14 mouse cellular contexts compared by ENCODE assay signal in the genomic region with DNA sequence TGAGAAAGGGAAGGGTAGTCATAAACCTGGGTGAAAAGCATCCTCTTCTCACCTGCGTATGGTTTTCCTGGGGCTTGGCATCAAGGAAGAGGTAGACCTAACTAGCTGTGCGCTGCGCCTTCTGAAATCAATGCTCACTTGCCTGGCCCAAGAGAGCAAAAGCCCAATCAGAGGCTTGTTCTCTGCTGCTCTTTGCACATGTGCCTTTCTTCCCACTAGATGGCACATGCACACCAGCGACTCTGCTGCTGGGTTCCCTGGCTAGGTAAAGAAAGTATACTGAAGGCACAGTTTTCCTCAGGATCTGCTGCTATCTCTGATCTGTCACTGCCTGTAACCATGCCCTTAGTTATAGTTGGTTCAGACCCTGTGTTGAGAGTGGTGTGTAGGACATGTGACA.
DNase-seq lines count a peak whose midpoint lies in the region; ATAC-seq and TF ChIP-seq lines count a peak whose summit lies in the region.
"Had no signal": no experiment of that assay in that cellular context is flagged by ENCODE, and none has a peak within 500 bp of the region (broad histone marks: within the 10 kb centered on the region; RNA-seq: fewer than 3 reads in every experiment).

No protein-coding gene starts in this region.

- H3K36me3 ChIP-seq in hindbrain, postnatal 0 days (ENCODE audit: insufficient read depth, low read length) = no peaks in the 10 kb centered on the region; the same call in 1 of the 2 replicates
- no peaks in the 10 kb centered on the region for H3K36me3 ChIP-seq in hindbrain, embryonic 14.5 days (replicated peaks; ENCODE audit: control insufficient read depth, insufficient read depth)
- H3K36me3 ChIP-seq in midbrain, embryonic 14.5 days (ENCODE audit: control insufficient read depth, insufficient read depth, low read length) = no peaks in the 10 kb centered on the region
- H3K36me3 ChIP-seq in midbrain, embryonic 10.5 days = peaks cover 11% of the 10 kb centered on the region; the same call in 1 of the 2 replicates
- H3K36me3 ChIP-seq in neural tube, embryonic 15.5 days = no peaks in the 10 kb centered on the region
- H3K36me3 ChIP-seq: forebrain, embryonic 12.5 days had no signal

- DNase-seq in hindbrain, postnatal 0 days (ENCODE audit: low spot score) = peak; percentile 44
- no peak for DNase-seq in hindbrain, embryonic 14.5 days (ENCODE audit: low spot score)
- peak; percentile 58 for DNase-seq in midbrain, embryonic 14.5 days
- no peak for DNase-seq in midbrain, embryonic 10.5 days (ENCODE audit: low spot score)
- peak; percentile 23 for DNase-seq in ZHBTc4 (ENCODE audit: low read depth, low spot score)
- DNase-seq in B cell, adult 2 months = no peak
- no peak for DNase-seq in right cerebral cortex, postnatal 4 days
- DNase-seq: cerebellum, adult 18-20 months; kidney, adult 9 months had no signal

- H3K9me3 ChIP-seq in hindbrain, postnatal 0 days (ENCODE audit: low read length) = no peaks in the 10 kb centered on the region
- H3K9me3 ChIP-seq in hindbrain, embryonic 14.5 days (ENCODE audit: control insufficient read depth, low read length) = no peaks in the 10 kb centered on the region
- H3K9me3 ChIP-seq in midbrain, embryonic 14.5 days (ENCODE audit: control insufficient read depth, low read length) = no peaks in the 10 kb centered on the region
- H3K9me3 ChIP-seq in midbrain, embryonic 10.5 days (replicated peaks) = no peaks in the 10 kb centered on the region
- no peaks in the 10 kb centered on the region for H3K9me3 ChIP-seq in neural tube, embryonic 15.5 days (replicated peaks)
- H3K9me3 ChIP-seq: forebrain, embryonic 12.5 days; heart, embryonic 12.5 days; limb, embryonic 13.5 days had no signal

- H3K27me3 ChIP-seq in hindbrain, postnatal 0 days (ENCODE audit: insufficient read depth, low read length) = no peaks in the 10 kb centered on the region
- no peaks in the 10 kb centered on the region for H3K27me3 ChIP-seq in hindbrain, embryonic 14.5 days (ENCODE audit: control insufficient read depth, insufficient read depth, low read length)
- H3K27me3 ChIP-seq in midbrain, embryonic 14.5 days (ENCODE audit: control insufficient read depth, insufficient read depth, low read length) = no peaks in the 10 kb centered on the region
- no peaks in the 10 kb centered on the region for H3K27me3 ChIP-seq in midbrain, embryonic 10.5 days (ENCODE audit: low read depth, poor library complexity, severe bottlenecking)
- H3K27me3 ChIP-seq in neural tube, embryonic 15.5 days (replicated peaks) = no peaks in the 10 kb centered on the region
- H3K27me3 ChIP-seq: forebrain, embryonic 12.5 days; heart, embryonic 12.5 days; limb, embryonic 13.5 days had no signal

- H3K4me2 ChIP-seq in hindbrain, postnatal 0 days (ENCODE audit: low read depth, low read length) = no peak overlapping the region
- H3K4me2 ChIP-seq in hindbrain, embryonic 14.5 days (replicated peaks) = no peak overlapping the region
- H3K4me2 ChIP-seq in midbrain, embryonic 14.5 days (ENCODE audit: low read length) = no peak overlapping the region
- no peak overlapping the region for H3K4me2 ChIP-seq in neural tube, embryonic 15.5 days
- H3K4me2 ChIP-seq: forebrain, embryonic 12.5 days; heart, embryonic 12.5 days; limb, embryonic 13.5 days had no signal

- no peaks in the 10 kb centered on the region for H3K4me1 ChIP-seq in hindbrain, postnatal 0 days (ENCODE audit: insufficient read depth, low read length)
- no peaks in the 10 kb centered on the region for H3K4me1 ChIP-seq in hindbrain, embryonic 14.5 days (replicated peaks; ENCODE audit: control insufficient read depth, insufficient read depth, low read length)
- no peaks in the 10 kb centered on the region for H3K4me1 ChIP-seq in midbrain, embryonic 14.5 days (ENCODE audit: control insufficient read depth, insufficient read depth, low read length)
- H3K4me1 ChIP-seq in midbrain, embryonic 10.5 days = no peaks in the 10 kb centered on the region
- H3K4me1 ChIP-seq in neural tube, embryonic 15.5 days = no peaks in the 10 kb centered on the region
- H3K4me1 ChIP-seq: forebrain, embryonic 12.5 days; heart, embryonic 12.5 days; limb, embryonic 13.5 days had no signal

- no peak overlapping the region for H3K27ac ChIP-seq in hindbrain, postnatal 0 days
- no peak overlapping the region for H3K27ac ChIP-seq in hindbrain, embryonic 14.5 days
- H3K27ac ChIP-seq in midbrain, embryonic 14.5 days (replicated peaks; ENCODE audit: low read depth, low read length) = no peak overlapping the region
- H3K27ac ChIP-seq in midbrain, embryonic 10.5 days (replicated peaks) = no peak overlapping the region
- no peak overlapping the region for H3K27ac ChIP-seq in neural tube, embryonic 15.5 days (replicated peaks)
- H3K27ac ChIP-seq: forebrain, embryonic 12.5 days; limb, embryonic 13.5 days had no signal

- WGBS in hindbrain, postnatal 0 days = 83% methylated on average over 4 of the region's 4 CpGs
- 90% methylated on average over 4 of the region's 4 CpGs for WGBS in hindbrain, embryonic 14.5 days
- 82% methylated on average over 4 of the region's 4 CpGs for WGBS in midbrain, embryonic 14.5 days
- WGBS in midbrain, embryonic 10.5 days = 87% methylated on average over 4 of the region's 4 CpGs
- 89% methylated on average over 4 of the region's 4 CpGs for WGBS in neural tube, embryonic 15.5 days

- peak; percentile 65 for TF ChIP-seq CTCF in hindbrain, postnatal 0 days (IDR thresholded peaks at IDR 0.05; ENCODE audit: low read depth)

- H3K9ac ChIP-seq in hindbrain, postnatal 0 days (replicated peaks; ENCODE audit: low read length) = no peak overlapping the region
- H3K9ac ChIP-seq in hindbrain, embryonic 14.5 days = no peak overlapping the region
- no peak overlapping the region for H3K9ac ChIP-seq in midbrain, embryonic 14.5 days (replicated peaks; ENCODE audit: low read length)
- H3K9ac ChIP-seq in neural tube, embryonic 15.5 days (replicated peaks) = no peak overlapping the region
- H3K9ac ChIP-seq: forebrain, embryonic 12.5 days; heart, embryonic 12.5 days; limb, embryonic 13.5 days had no signal

- ATAC-seq in hindbrain, postnatal 0 days = no peak
- no peak for ATAC-seq in hindbrain, embryonic 14.5 days (ENCODE audit: low FRiP score)
- ATAC-seq in midbrain, embryonic 14.5 days (ENCODE audit: low FRiP score, low TSS enrichment) = no peak
- ATAC-seq in neural tube, embryonic 15.5 days (ENCODE audit: low FRiP score) = 0 out of 2 replicates have a peak, but pooled peaks have one; percentile 47
- ATAC-seq: midbrain, embryonic 16.5 days had no signal

- H3K4me3 ChIP-seq in hindbrain, postnatal 0 days (ENCODE audit: low read length) = no peak overlapping the region
- H3K4me3 ChIP-seq in hindbrain, embryonic 14.5 days (replicated peaks; ENCODE audit: low read length) = no peak overlapping the region
- no peak overlapping the region for H3K4me3 ChIP-seq in midbrain, embryonic 14.5 days (replicated peaks; ENCODE audit: low read depth, low read length)
- H3K4me3 ChIP-seq in midbrain, embryonic 10.5 days = no peak overlapping the region
- no peak overlapping the region for H3K4me3 ChIP-seq in neural tube, embryonic 15.5 days (replicated peaks)
- H3K4me3 ChIP-seq: forebrain, embryonic 12.5 days; heart, embryonic 12.5 days; limb, embryonic 13.5 days had no signal

Comparison
In these comparisons a context has a peak if more than half of its experiments do, and no peak if none do; other contexts are left out.
1. DNase-seq: peak in hindbrain, postnatal 0 days (single experiment), midbrain, embryonic 14.5 days (single experiment) and ZHBTc4 (single experiment); none in hindbrain, embryonic 14.5 days (single experiment), midbrain, embryonic 10.5 days (single experiment), B cell, adult 2 months (0 of 2) and right cerebral cortex, postnatal 4 days (single experiment).